Mouse (Mus musculus) limb, embryonic 14.5 days (tissue): ENCODE results near the gene Asah2. TPM values are rescaled to one million over a fixed set of nuclear protein-coding genes. Genes with fewer than 3 reads are reported as not detected.

Experiments used
- ATAC-seq: fragments of 200-750 bp; cut with Nextera tagmentation; 2 replicates; pipeline ENCODE4 v1.8.0; 2017; ENCODE audit warnings: low read depth, moderate number of reproducible peaks, moderate TSS enrichment; ENCODE audit not compliant: low FRiP score
- DNase-seq: peaks from one replicate; pipeline ENCODE4 v3.0.0-alpha.2; 2015; ENCODE audit warnings: low spot score
- H3K27ac ChIP-seq: fragments of 300-500 bp; sonication (generic); replicated peaks from 2 replicates; pipeline ENCODE4 v1.5.1; 2014; ENCODE audit warnings: low read depth, mild to moderate bottlenecking, low read length, moderate library complexity, mixed read lengths
- H3K27me3 ChIP-seq: fragments of 300-500 bp; sonication (generic); 2 replicates; pipeline ENCODE4 v1.6.1; 2014; ENCODE audit warnings: low read length, mixed read lengths; ENCODE audit not compliant: control insufficient read depth, insufficient read depth
- H3K36me3 ChIP-seq: fragments of 300-500 bp; sonication (generic); 2 replicates; pipeline ENCODE4 v1.6.1; 2014; ENCODE audit warnings: mild to moderate bottlenecking, low read length, moderate library complexity, mixed read lengths; ENCODE audit not compliant: control insufficient read depth, insufficient read depth
- H3K4me1 ChIP-seq: fragments of 300-500 bp; sonication (generic); 2 replicates; pipeline ENCODE4 v1.6.1; 2014; ENCODE audit warnings: antibody characterized with exemption, low read length, mixed read lengths; ENCODE audit not compliant: control insufficient read depth, insufficient read depth
- H3K4me2 ChIP-seq: fragments of 300-500 bp; sonication (generic); replicated peaks from 2 replicates; pipeline ENCODE4 v1.6.1; 2014; ENCODE audit warnings: low read depth, mild to moderate bottlenecking, low read length, moderate library complexity; ENCODE audit not compliant: severe bottlenecking
- H3K4me3 ChIP-seq: fragments of 300-500 bp; sonication (generic); replicated peaks from 2 replicates; pipeline ENCODE4 v1.5.1; 2014; ENCODE audit warnings: low read length
- H3K9ac ChIP-seq: fragments of 300-500 bp; sonication (generic); 2 replicates; pipeline ENCODE4 v1.6.1; 2014; ENCODE audit warnings: mild to moderate bottlenecking, low read depth, low read length, moderate library complexity; ENCODE audit not compliant: severe bottlenecking
- H3K9me3 ChIP-seq: fragments of 300-500 bp; sonication (generic); 2 replicates; pipeline ENCODE4 v1.6.1; 2016; ENCODE audit warnings: low read length; ENCODE audit not compliant: control insufficient read depth
- POLR2A ChIP-seq: fragments of 200-500 bp; IDR thresholded peaks from 2 replicates; pipeline ENCODE4 v1.8.0; 2012; ENCODE audit warnings: inconsistent platforms, mild to moderate bottlenecking, moderate library complexity, borderline replicate concordance; ENCODE audit not compliant: insufficient read depth, insufficient read length; ENCODE audit errors: extremely low read depth
- WGBS: fragments of 180-500 bp; shearing (Covaris S2); extraction: QIAGEN DNeasy Blood & Tissue Kit; methylation state at CpG from one replicate; pipeline ENCODE4 v1.1.7; 2014; 5-methylcytosine and 5-hydroxymethylcytosine counted together
- polyA plus RNA-seq, 2 experiments: library from polyadenylated mRNA; depleted of rRNA in 1 of 2; stranded (reverse) in 1 of 2; unstranded in 1 of 2; fragments of >200 nt; fragmentation: Nextera tagmentation in 1 of 2; extraction: Ambion mirVana in 1 of 2; gene quantifications; 2 replicates each; pipeline versions ENCODE4 v1.2.1 to v1.2.3; 2012 to 2014

Asah2 gene
- polyA plus RNA-seq, 2 experiments: 2.2 to 6.4 TPM

DNA sequence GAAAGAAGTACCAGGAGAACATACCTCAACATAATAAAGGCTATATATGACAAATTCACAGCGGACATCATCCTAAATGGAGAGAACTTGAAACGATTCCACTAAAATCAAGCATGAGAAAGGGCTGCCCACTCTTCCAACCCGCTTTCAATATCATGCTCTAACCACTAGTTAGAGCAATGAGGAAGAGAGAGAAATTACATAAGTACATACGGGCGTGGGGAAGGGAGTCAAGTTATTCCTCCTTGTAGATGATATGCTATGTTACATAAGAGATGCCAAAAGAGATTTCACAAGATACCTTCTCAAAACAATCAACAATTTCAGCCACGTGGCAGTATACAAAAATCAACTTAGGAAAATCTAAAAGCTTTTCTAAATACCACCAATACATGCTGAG lies 117.0 kb downstream of the Asah2 start:
- WGBS: 93% methylated on average over 6 of the region's 6 CpGs
- ATAC-seq (no peak), DNase-seq (no peak)
- no peak overlapping the region for H3K9ac ChIP-seq
- no peaks in the 10 kb centered on the region for H3K9me3 ChIP-seq
- H3K4me2 ChIP-seq: no peak overlapping the region
- H3K36me3 ChIP-seq: no peaks in the 10 kb centered on the region
- TF ChIP-seq POLR2A: no peak
- no peaks in the 10 kb centered on the region for H3K4me1 ChIP-seq
- H3K27ac ChIP-seq: no peak overlapping the region
- no peaks in the 10 kb centered on the region for H3K27me3 ChIP-seq
- H3K4me3 ChIP-seq: no peak overlapping the region

DNA sequence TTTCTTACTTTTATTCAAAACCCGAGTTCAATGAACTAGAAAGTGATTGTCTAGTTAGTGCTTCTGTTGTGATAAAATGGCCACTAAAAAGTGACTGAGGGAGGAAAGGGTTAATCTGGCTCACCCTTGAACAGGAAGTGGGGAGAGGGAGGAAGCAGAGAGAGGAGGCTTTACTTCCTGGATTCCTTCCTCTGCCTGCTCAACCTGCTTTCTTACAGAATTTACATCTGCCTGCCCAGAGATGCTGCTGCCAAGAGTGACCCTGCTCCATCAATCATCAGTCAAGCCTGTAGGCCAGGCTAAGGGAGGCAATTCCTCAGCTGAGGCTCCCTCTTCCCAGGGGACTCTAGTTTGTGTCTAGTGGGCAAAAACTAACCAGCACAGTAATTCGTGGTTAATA lies 132.1 kb downstream of the Asah2 start:
- DNase-seq (no peak), ATAC-seq (no peak)
- no peak for TF ChIP-seq POLR2A
- no peak overlapping the region for H3K4me2 ChIP-seq
- no peaks in the 10 kb centered on the region for H3K4me1 ChIP-seq
- H3K27ac ChIP-seq: no peak overlapping the region
- H3K9ac ChIP-seq: no peak overlapping the region
- H3K27me3 ChIP-seq: no peaks in the 10 kb centered on the region
- H3K36me3 ChIP-seq: no peaks in the 10 kb centered on the region
- WGBS: 74% methylated on average over 2 of the region's 2 CpGs
- no peaks in the 10 kb centered on the region for H3K9me3 ChIP-seq
- no peak overlapping the region for H3K4me3 ChIP-seq

DNA sequence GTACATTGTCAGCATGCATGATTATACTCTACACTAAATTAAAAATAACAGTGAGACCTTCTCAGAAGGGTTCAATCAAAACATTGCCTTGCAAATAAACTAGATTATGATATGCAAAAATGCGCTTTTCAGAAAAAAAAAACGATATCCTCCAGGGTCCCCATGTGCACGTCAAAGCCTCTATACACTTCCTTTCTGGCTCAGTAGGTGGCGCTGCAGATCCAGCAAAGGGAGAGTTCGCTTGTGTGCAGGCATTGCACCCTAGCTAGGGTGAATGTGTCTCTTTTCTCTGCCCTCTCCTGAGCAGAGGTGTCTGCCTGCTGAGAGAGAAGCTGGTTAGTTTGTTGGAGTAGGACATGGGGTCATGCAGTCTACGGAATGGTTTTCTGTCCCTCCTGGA lies 136.0 kb downstream of the Asah2 start:
- WGBS: 11% methylated on average over 6 of the region's 6 CpGs

DNA sequence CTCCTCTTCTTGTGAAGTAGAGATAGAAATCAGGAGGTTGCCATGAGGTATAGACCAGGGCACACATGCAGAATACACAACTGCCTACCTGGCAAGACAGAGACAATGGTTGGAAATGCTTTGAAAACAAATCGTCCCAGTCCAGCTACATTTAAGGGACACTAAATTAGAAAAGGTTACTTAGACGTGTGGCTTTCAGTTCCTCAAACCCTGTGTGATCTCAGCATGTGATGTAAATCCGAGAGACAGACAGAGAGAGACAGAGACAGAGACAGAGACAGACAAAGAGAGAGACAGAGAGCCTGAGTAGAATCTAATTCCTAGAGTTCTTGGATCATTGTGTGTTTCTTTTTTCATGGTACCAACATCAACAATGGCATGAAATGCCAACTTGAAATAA lies 136.6 kb downstream of the Asah2 start:
- H3K4me1 ChIP-seq: no peaks in the 10 kb centered on the region
- DNase-seq: no peak
- no peak overlapping the region for H3K27ac ChIP-seq
- no peak for TF ChIP-seq POLR2A
- H3K36me3 ChIP-seq: no peaks in the 10 kb centered on the region
- 53% methylated on average over 3 of the region's 3 CpGs for WGBS
- no peak for ATAC-seq
- H3K9me3 ChIP-seq: no peaks in the 10 kb centered on the region
- no peak overlapping the region for H3K4me2 ChIP-seq
- no peak overlapping the region for H3K4me3 ChIP-seq
- H3K9ac ChIP-seq: no peak overlapping the region
- no peaks in the 10 kb centered on the region for H3K27me3 ChIP-seq

More for the DNA sequence above, 136.0 kb downstream of the Asah2 start:
- H3K27me3 ChIP-seq: no peaks in the 10 kb centered on the region
- no peak for TF ChIP-seq POLR2A
- no peak overlapping the region for H3K4me3 ChIP-seq
- H3K36me3 ChIP-seq: no peaks in the 10 kb centered on the region
- DNase-seq: peak; percentile 70
- peak; percentile 71; the same call in 1 of the 2 replicates for ATAC-seq
- no peaks in the 10 kb centered on the region for H3K4me1 ChIP-seq
- H3K9me3 ChIP-seq: no peaks in the 10 kb centered on the region
- no peak overlapping the region for H3K9ac ChIP-seq
- no peak overlapping the region for H3K4me2 ChIP-seq
- H3K27ac ChIP-seq: no peak overlapping the region

DNA sequence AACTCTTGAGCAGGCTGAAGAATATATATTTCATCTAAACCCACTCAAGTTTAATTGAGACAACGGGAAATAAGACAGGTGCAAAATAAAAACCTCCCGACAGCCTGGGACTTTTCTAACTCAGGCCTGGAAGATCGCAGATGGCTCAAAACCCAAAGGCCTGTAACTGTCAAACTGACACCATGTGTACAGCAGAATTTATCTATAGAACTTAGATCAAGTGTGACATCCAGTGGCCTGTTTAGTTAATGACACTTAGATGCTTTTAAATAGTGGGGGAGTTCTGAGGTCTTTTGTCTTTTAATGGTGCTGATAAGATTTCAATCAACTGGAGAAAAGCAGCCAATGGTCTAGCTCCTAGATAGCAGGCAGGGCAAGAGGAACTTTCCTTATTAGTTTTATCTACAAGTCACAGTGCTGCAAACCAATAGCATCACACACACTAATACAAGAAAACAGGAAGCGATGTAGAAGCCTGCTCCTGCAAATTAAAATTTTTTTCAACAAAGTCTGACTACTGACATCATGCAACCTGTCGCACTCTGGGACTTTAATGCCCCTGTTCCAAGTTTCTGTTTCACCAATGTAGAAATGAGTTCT lies 140.0 kb downstream of the Asah2 start:
- peak; percentile 64 for DNase-seq
- no peak overlapping the region for H3K4me3 ChIP-seq
- H3K36me3 ChIP-seq: no peaks in the 10 kb centered on the region
- no peak overlapping the region for H3K4me2 ChIP-seq
- no peak overlapping the region for H3K27ac ChIP-seq
- no peaks in the 10 kb centered on the region for H3K9me3 ChIP-seq
- 65% methylated on average over 5 of the region's 5 CpGs for WGBS
- 0 out of 2 replicates have a peak, but pooled peaks have one; percentile 30 for ATAC-seq
- H3K27me3 ChIP-seq: no peaks in the 10 kb centered on the region
- no peak overlapping the region for H3K9ac ChIP-seq
- TF ChIP-seq POLR2A: no peak
- H3K4me1 ChIP-seq: no peaks in the 10 kb centered on the region
